Mouse (Mus musculus): Measurements from ENCODE around the gene Cox4i1. TPM values are rescaled to one million over a fixed set of nuclear protein-coding genes. Genes with fewer than 3 reads are reported as not detected.
A peak's percentile ranks its signal among the peaks of the same experiment; 100 is the strongest.
"Not testable (repeated sequence)": the region's sequence is repeated elsewhere in the genome, so short reads cannot be mapped to it uniquely, and the experiment has no call there.

Gene Cox4i1
- total and polyA plus RNA-seq, 3 experiments: 519 to 970 (median 711) TPM

DNA sequence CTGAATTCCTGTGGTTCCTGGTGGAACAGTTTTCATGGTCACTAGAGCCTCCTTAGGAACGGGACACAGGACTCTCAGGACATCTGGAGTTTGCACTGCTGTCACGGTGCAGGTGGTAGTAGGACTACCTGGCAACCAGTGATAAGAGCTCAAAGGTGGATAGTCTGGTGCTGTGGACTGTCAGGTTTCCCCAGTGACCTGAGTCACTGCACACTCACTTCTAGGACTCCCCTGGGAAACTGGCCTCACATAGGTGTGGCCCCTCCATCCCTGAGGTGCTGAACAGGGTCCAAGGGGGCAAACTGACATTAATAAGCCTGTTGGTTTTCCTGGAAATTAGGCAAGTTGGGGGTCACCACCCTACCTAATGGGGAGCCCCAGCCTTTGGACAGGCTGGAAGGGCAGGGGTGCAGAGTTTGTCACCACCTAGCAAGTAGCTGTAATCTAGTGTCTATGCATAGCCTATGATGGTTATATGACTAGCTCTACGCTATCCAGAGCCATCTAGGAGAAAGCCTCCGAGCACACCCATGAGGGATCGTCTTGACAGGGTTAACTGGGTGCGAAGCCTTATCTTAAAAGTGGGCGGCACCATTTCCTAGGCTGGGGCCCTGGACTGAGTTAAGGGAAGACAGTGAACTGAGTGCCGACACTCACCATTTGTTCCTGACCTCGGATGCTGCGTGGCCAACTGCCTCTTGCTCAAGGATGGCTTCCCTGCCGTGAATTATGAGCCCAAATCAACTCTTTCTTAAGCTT is 11.8 kb downstream of the Cox4i1 start:
- no peak for DNase-seq (ENCODE audit: extremely low read depth)

DNA sequence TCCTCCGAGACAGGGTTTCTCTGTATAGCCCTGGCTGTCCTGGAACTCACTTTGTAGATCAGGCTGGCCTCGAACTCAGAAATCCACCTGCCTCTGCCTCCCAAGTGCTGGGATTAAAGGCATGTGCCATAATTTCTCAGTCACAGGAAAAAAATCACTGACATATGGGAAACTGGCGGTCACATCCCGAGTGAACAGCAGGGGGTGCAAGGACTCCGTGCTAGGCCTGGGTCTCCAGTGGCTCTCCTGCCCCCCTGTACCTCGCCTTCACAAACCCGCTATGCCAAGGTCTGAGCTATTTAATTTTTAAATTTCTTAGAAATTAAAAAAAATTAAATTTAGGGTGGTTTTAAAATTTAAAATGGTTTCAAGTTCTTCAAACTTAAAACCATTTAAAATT is 12.4 kb downstream of the Cox4i1 start:
- H3K9me3 ChIP-seq (replicated peaks; ENCODE audit: low read length); H3K79me2 ChIP-seq (replicated peaks; ENCODE audit: control insufficient read depth, extremely low read depth, insufficient read depth, poor library complexity, severe bottlenecking); H3K27ac ChIP-seq (ENCODE audit: insufficient read depth, low read depth); H3K27me3 ChIP-seq (replicated peaks); H3K9ac ChIP-seq (ENCODE audit: insufficient read depth, low read depth); H3K4me3 ChIP-seq (replicated peaks in 1 of 3; ENCODE audit: low read depth in 2 of 3, low read length in 2 of 3, poor library complexity in 1 of 3); H3K4me2 ChIP-seq (ENCODE audit: insufficient read depth, low read depth, poor library complexity, severe bottlenecking); dilution Hi-C loops (cut with MboI; ENCODE audit: extremely low pct_ligation_motif_present, extremely low pct_unique_long_range_greater_than_20kb, low sequenced_read_pairs): not testable (repeated sequence)
- TF ChIP-seq ZC3H11A (IDR thresholded peaks at IDR 0.05; ENCODE audit: low read depth, low read length) (peak; percentile 97), SMC3 (IDR thresholded peaks at IDR 0.05; ENCODE audit: low read depth, low read length) (peak; percentile 97), CTCF (conservative IDR thresholded peaks at IDR 0.05 in 1 of 2, IDR thresholded peaks at IDR 0.05 in 1 of 2; ENCODE audit: low read depth in 2 of 2, low read length in 2 of 2) (peak; percentile 12 to 90; a peak in 2 of 4 replicates), ZNF384 (IDR thresholded peaks at IDR 0.05; ENCODE audit: low read depth, low read length) (peak; percentile 59), RAD21 (IDR thresholded peaks at IDR 0.05; ENCODE audit: low read depth, low read length) (peak; percentile 86)
- H3K4me1 ChIP-seq (ENCODE audit: control insufficient read depth in 1 of 2, insufficient read depth in 2 of 2): peaks cover 24 to 47% of the 10 kb centered on the region in 2 experiments
- in situ Hi-C loops (cut with MboI; ENCODE audit: low pct_ligation_motif_present, low pct_unique_long_range_greater_than_20kb, low sequenced_read_pairs): loop anchor here (5.0 kb wide), 1 partner anchor 112 kb away; no protein-coding TSS in a partner anchor
- peak; percentile 43 for DNase-seq (ENCODE audit: extremely low read depth)
- peaks cover 0 to 10% of the 10 kb centered on the region in 2 experiments for H3K36me3 ChIP-seq (replicated peaks in 1 of 2; ENCODE audit: control insufficient read depth in 1 of 2, insufficient read depth in 1 of 2, low read length in 1 of 2)

More for the DNA sequence above, 11.8 kb downstream of the Cox4i1 start:
- Histone ChIP-seq H3K4me3 (replicated peaks in 1 of 3; ENCODE audit: low read depth in 2 of 3, low read length in 2 of 3, poor library complexity in 1 of 3) (no peak overlapping the region), H3K9ac (ENCODE audit: insufficient read depth, low read depth) (no peak overlapping the region), H3K9me3 (replicated peaks; ENCODE audit: low read length) (no peaks in the 10 kb centered on the region), H3K36me3 (replicated peaks in 1 of 2; ENCODE audit: control insufficient read depth in 1 of 2, insufficient read depth in 1 of 2, low read length in 1 of 2) (peaks cover 0 to 11% of the 10 kb centered on the region in 2 experiments), H3K4me1 (ENCODE audit: control insufficient read depth in 1 of 2, insufficient read depth in 2 of 2) (peaks cover 20 to 41% of the 10 kb centered on the region in 2 experiments), H3K27ac (ENCODE audit: insufficient read depth, low read depth) (no peak overlapping the region), H3K79me2 (replicated peaks; ENCODE audit: control insufficient read depth, extremely low read depth, insufficient read depth, poor library complexity, severe bottlenecking) (no peaks in the 10 kb centered on the region), H3K27me3 (replicated peaks) (no peaks in the 10 kb centered on the region), H3K4me2 (ENCODE audit: insufficient read depth, low read depth, poor library complexity, severe bottlenecking) (no peak overlapping the region)
- in situ Hi-C loops (cut with MboI; ENCODE audit: low pct_ligation_motif_present, low pct_unique_long_range_greater_than_20kb, low sequenced_read_pairs): loop anchor here (5.0 kb wide), 2 partner anchors 112 to 412 kb away; no protein-coding TSS in a partner anchor
- TF ChIP-seq SIN3A (IDR thresholded peaks at IDR 0.05; ENCODE audit: low read length) (no peak), ETS1 (conservative IDR thresholded peaks at IDR 0.05; ENCODE audit: low read depth, low read length) (no peak), POLR2A (IDR thresholded peaks at IDR 0.05; ENCODE audit: low read depth, low read length) (no peak), MAX (IDR thresholded peaks at IDR 0.05; ENCODE audit: low read length) (no peak), USF1 (IDR thresholded peaks at IDR 0.05; ENCODE audit: low read depth, low read length) (no peak), CHD2 (IDR thresholded peaks at IDR 0.05; ENCODE audit: low read length) (no peak), TBP (conservative IDR thresholded peaks at IDR 0.05; ENCODE audit: low read depth, low read length) (no peak), UBTF (IDR thresholded peaks at IDR 0.05; ENCODE audit: low read depth, low read length) (no peak), MYC (IDR thresholded peaks at IDR 0.05; ENCODE audit: low read depth, low read length) (no peak), ZMIZ1 (IDR thresholded peaks at IDR 0.05; ENCODE audit: low read depth, low read length) (no peak), NRF1 (IDR thresholded peaks at IDR 0.05; ENCODE audit: low read depth, low read length) (no peak)
- dilution Hi-C loops (cut with MboI; ENCODE audit: extremely low pct_ligation_motif_present, extremely low pct_unique_long_range_greater_than_20kb, low sequenced_read_pairs): no loop called here
